Mouse (Mus musculus) midbrain, embryonic 12.5 days (tissue): ENCODE measurements around the gene Lpar4. TPM values are rescaled to one million over a fixed set of nuclear protein-coding genes. Genes with fewer than 3 reads are reported as not detected.

Experiments used
- ATAC-seq: fragments of 200-750 bp; cut with Nextera tagmentation; 2 replicates; pipeline ENCODE4 v1.8.0; 2017; ENCODE audit warnings: low read depth, moderate TSS enrichment, moderate library complexity; ENCODE audit not compliant: low FRiP score
- H3K27ac ChIP-seq: fragments of 300-500 bp; sonication (generic); replicated peaks from 2 replicates; pipeline ENCODE4 v1.5.1; 2016; ENCODE audit warnings: mild to moderate bottlenecking
- H3K27me3 ChIP-seq: fragments of 300-500 bp; sonication (generic); 2 replicates; pipeline ENCODE4 v1.6.1; 2016; ENCODE audit warnings: mild to moderate bottlenecking
- H3K36me3 ChIP-seq: fragments of 300-500 bp; sonication (generic); 2 replicates; pipeline ENCODE4 v1.6.1; 2016
- H3K4me1 ChIP-seq: fragments of 300-500 bp; sonication (generic); 2 replicates; pipeline ENCODE4 v1.6.1; 2016
- H3K4me2 ChIP-seq: fragments of 300-500 bp; sonication (generic); replicated peaks from 2 replicates; pipeline ENCODE4 v1.6.1; 2016; ENCODE audit warnings: mild to moderate bottlenecking, moderate library complexity
- H3K4me3 ChIP-seq: fragments of 300-500 bp; sonication (generic); 2 replicates; pipeline ENCODE4 v1.5.1; 2016; ENCODE audit warnings: mild to moderate bottlenecking
- H3K9ac ChIP-seq: fragments of 300-500 bp; sonication (generic); replicated peaks from 2 replicates; pipeline ENCODE4 v1.6.1; 2016; ENCODE audit warnings: mild to moderate bottlenecking, moderate library complexity
- H3K9me3 ChIP-seq: fragments of 300-500 bp; sonication (generic); 2 replicates; pipeline ENCODE4 v1.6.1; 2016; ENCODE audit warnings: mild to moderate bottlenecking
- WGBS: fragments of 180-500 bp; shearing (Covaris S2); methylation state at CpG from one replicate; pipeline ENCODE4 v1.1.7; 2016; 5-methylcytosine and 5-hydroxymethylcytosine counted together
- polyA plus RNA-seq: library from polyadenylated mRNA; unstranded; fragments of >200 nt; fragmentation: Nextera tagmentation; extraction: Ambion mirVana; gene quantifications from 2 replicates; pipeline ENCODE4 v1.2.1, GENCODE M21; 2016

Gene Lpar4
- polyA plus RNA-seq: 14.0 and 15.0 TPM in 2 replicates

DNA sequence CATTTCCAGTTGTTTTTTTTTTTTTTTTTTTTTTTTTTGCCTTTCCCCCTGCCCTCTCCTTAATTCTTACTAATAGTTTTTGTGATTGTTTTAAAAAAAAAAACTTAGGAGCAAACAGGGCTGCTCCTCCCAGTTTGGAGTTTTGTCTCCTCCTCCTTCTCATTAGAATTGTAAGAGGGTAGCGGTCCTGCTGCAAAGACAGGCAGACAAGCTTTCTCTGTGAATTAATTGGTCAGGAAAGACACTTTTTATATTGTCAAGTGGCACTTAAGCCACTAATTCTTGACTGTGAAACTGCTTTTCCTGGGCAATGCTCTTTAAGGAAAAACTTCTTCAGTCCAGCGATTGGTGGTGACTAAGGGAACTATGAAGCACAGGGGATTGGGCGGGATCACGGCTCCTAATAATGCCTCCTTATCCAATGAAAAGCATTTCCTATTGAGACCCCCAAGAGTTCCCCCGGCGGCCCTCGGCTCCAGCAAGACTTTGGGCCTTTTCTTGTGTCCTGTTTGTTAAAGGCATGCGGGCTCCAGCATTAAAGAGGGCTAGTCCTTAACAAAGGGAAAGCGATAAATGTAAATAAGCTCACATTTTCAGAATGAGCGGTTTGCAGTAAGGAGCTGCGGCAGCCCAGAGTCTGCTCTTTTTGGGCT, at the start of gene Lpar4:
TSS of gene Lpar4 (plus strand) at position 451 of the 653 bp plus-strand sequence.
- H3K4me1 ChIP-seq: no peaks in the 10 kb centered on the region
- no peak within 1 kb of the TSS for H3K9ac ChIP-seq
- H3K27me3 ChIP-seq: peaks cover 5% of the 10 kb centered on the region; the same call in 1 of the 2 replicates
- peak within 1 kb of the TSS; percentile 67 for H3K27ac ChIP-seq
- H3K4me3 ChIP-seq: peak within 1 kb of the TSS; percentile 43
- no peaks in the 10 kb centered on the region for H3K36me3 ChIP-seq
- peak; percentile 96 for ATAC-seq
- 21% methylated on average over 11 of the region's 11 CpGs for WGBS
- H3K4me2 ChIP-seq: peak within 1 kb of the TSS; percentile 46
- no peaks in the 10 kb centered on the region for H3K9me3 ChIP-seq

GRCm38 (mm10) chrX:106871426-106871825, 49.0 kb upstream of the Lpar4 start:
- Histone ChIP-seq H3K27me3 (no peaks in the 10 kb centered on the region), H3K9ac (no peak overlapping the region), H3K4me2 (no peak overlapping the region), H3K9me3 (no peaks in the 10 kb centered on the region), H3K27ac (no peak overlapping the region), H3K36me3 (no peaks in the 10 kb centered on the region), H3K4me3 (no peak overlapping the region), H3K4me1 (no peaks in the 10 kb centered on the region)
- 68% methylated on average over 3 of the region's 3 CpGs for WGBS
- no peak for ATAC-seq

GRCm38 (mm10) chrX:106871894-106872293, 48.5 kb upstream of the Lpar4 start:
- no peak overlapping the region for H3K9ac ChIP-seq
- no peaks in the 10 kb centered on the region for H3K36me3 ChIP-seq
- no peaks in the 10 kb centered on the region for H3K27me3 ChIP-seq
- H3K4me2 ChIP-seq: no peak overlapping the region
- H3K4me3 ChIP-seq: no peak overlapping the region
- no peak for ATAC-seq
- 46% methylated on average over 3 of the region's 3 CpGs for WGBS
- H3K9me3 ChIP-seq: no peaks in the 10 kb centered on the region
- no peak overlapping the region for H3K27ac ChIP-seq
- H3K4me1 ChIP-seq: no peaks in the 10 kb centered on the region

GRCm38 (mm10) chrX:106872315-106872714, 48.1 kb upstream of the Lpar4 start:
- H3K36me3 ChIP-seq: no peaks in the 10 kb centered on the region
- no peaks in the 10 kb centered on the region for H3K27me3 ChIP-seq
- H3K9me3 ChIP-seq: no peaks in the 10 kb centered on the region
- no peaks in the 10 kb centered on the region for H3K4me1 ChIP-seq
- no peak overlapping the region for H3K4me3 ChIP-seq
- WGBS: 61% methylated on average over 4 of the region's 4 CpGs
- H3K9ac ChIP-seq: no peak overlapping the region
- H3K4me2 ChIP-seq: no peak overlapping the region
- no peak for ATAC-seq
- no peak overlapping the region for H3K27ac ChIP-seq

DNA sequence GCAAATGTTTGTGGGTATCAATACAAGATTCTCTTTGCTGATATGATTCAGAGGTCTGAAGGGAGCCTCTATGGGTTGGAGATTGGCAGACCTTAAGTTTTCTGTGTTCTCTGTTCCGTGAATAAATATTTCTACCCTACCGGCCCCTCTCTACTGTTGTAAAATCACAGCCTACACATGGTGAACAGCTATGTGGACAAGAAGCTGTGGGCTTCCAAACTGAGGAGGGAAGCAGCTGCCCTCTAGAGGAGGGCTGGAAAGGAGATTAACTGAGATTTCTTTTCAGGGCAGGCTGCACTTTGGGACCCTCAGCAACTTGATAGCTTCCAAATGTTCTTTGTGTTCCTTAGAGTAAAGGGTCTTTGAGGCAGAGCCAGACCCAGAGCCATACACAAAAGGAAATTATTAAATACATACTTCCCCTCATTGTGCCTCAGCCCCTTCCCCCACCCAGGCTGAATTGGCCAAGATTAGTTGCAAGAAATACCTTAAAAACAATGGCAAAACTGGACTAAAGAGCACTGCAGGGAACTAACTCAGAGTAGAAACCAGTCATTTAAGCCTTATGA, 22.6 kb upstream of the Lpar4 start:
- Histone ChIP-seq H3K36me3 (no peaks in the 10 kb centered on the region), H3K4me3 (no peak overlapping the region), H3K27ac (no peak overlapping the region), H3K9me3 (no peaks in the 10 kb centered on the region), H3K4me2 (no peak overlapping the region), H3K4me1 (no peaks in the 10 kb centered on the region), H3K27me3 (0 out of 2 replicates have a peak, but pooled peaks cover 3% of the 10 kb centered on the region), H3K9ac (no peak overlapping the region)
- no peak for ATAC-seq
- WGBS: 77% methylated on average over 2 of the region's 2 CpGs

DNA sequence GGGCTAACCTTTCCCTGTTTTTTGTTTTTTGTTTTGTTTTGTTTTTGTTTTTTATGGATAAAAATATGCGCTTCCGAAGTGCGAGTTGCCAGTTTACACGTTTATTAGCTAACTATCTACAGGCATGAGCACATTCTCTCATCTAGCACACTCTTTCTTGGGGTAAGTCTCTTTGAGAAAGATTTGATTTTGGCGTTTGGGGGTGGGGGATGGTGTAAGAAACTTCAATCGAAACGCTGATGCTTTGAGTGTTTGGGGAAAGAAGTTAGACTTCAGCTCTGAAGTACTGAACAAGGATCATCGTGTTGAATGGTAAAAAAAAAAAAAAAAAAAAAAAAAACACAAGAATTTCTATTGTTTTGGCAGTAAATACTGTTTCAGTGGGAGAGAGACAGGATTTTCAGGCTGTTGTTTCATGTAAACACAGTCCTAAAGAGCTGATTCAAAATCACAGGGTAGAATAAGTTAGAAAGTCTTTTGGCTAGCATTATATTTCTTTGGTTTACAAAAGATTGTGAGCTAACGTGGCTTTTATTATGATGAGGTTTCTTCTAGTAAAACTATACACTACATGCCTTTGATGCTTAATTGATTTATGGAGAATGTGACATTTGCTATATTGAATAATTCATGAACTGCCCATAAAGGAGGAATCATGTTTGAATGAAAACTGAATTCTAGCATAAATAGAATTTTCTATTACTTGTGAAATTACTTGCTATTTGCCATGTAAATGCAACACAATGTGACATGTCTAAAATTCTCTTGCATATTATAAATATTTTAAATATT, 599 bp downstream of the Lpar4 start:
- Histone ChIP-seq H3K4me3 (peak overlapping the region; percentile 43), H3K9ac (no peak overlapping the region), H3K4me1 (no peaks in the 10 kb centered on the region), H3K36me3 (no peaks in the 10 kb centered on the region), H3K27me3 (peaks cover 5% of the 10 kb centered on the region), H3K27ac (peak overlapping the region; percentile 67), H3K9me3 (no peaks in the 10 kb centered on the region), H3K4me2 (peak overlapping the region; percentile 46)
- WGBS: 21% methylated on average over 9 of the region's 9 CpGs
- peak; percentile 54; the same call in 1 of the 2 replicates for ATAC-seq

- ATAC-seq: no peak
- Histone ChIP-seq H3K9ac (no peak overlapping the region), H3K27me3 (peaks cover 3% of the 10 kb centered on the region), H3K4me3 (no peak overlapping the region), H3K4me1 (no peaks in the 10 kb centered on the region), H3K9me3 (no peaks in the 10 kb centered on the region), H3K36me3 (no peaks in the 10 kb centered on the region), H3K4me2 (no peak overlapping the region), H3K27ac (no peak overlapping the region)
Measured at GRCm38 (mm10) chrX:106924572-106924971, 4.1 kb downstream of the Lpar4 start.

- Histone ChIP-seq H3K4me2 (no peak overlapping the region), H3K36me3 (no peaks in the 10 kb centered on the region), H3K4me1 (no peaks in the 10 kb centered on the region), H3K27me3 (0 out of 2 replicates have a peak, but pooled peaks cover 3% of the 10 kb centered on the region), H3K4me3 (no peak overlapping the region), H3K9ac (no peak overlapping the region), H3K27ac (no peak overlapping the region), H3K9me3 (no peaks in the 10 kb centered on the region)
- ATAC-seq: no peak
- WGBS: 72% methylated on average over 3 of the region's 3 CpGs
Measured at GRCm38 (mm10) chrX:106939326-106939725, 18.9 kb downstream of the Lpar4 start.

DNA sequence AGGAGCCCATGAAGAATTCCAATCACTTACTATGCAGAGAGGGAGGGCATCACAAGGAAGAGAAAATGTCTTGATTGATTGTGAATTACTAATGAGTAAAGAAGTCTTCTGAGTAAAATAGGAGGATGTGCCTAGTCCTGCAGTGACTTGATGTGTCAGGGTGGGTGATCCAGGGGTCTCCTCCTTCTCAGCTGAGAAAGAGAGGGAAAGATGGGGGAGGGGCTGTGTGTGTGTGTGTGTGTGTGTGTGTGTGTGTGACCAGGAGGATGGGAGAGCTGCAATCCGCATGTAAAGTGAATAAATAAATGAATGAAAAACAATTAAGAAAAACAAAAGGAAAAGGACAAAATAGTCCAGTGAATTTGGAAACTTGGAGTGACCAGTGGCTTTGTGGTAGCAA, 30.1 kb downstream of the Lpar4 start:
- H3K27me3 ChIP-seq: peaks cover 2% of the 10 kb centered on the region; the same call in 1 of the 2 replicates
- no peaks in the 10 kb centered on the region for H3K9me3 ChIP-seq
- no peaks in the 10 kb centered on the region for H3K36me3 ChIP-seq
- ATAC-seq: peak; percentile 62; the same call in 1 of the 2 replicates
- 31% methylated on average over 1 of the region's 1 CpGs for whole genome bisulfite sequencing
- no peak overlapping the region for H3K4me2 ChIP-seq
- H3K4me3 ChIP-seq: no peak overlapping the region
- H3K4me1 ChIP-seq: no peaks in the 10 kb centered on the region
- no peak overlapping the region for H3K27ac ChIP-seq
- H3K9ac ChIP-seq: no peak overlapping the region

DNA sequence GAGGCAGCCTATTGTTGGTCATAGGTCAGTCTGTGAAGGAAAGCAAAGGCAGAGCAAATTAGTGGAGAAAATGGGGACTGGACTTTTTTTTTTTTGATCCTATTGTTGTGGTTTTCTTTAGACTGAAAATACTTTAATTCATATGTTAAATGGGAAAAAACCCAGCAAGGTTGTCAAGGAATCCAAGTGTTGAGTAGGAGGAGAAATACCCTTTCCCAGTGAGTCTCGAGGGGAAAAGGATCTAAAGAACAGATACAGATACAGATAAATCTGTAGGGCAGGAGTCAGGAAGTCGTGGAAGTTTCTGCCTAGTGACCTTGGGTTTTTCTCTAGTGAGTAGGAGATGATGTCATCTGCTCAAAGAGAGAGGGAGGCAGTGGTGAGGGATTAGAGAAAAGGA, 30.6 kb downstream of the Lpar4 start:
- H3K9me3 ChIP-seq: no peaks in the 10 kb centered on the region
- H3K4me1 ChIP-seq: no peaks in the 10 kb centered on the region
- ATAC-seq: no peak
- H3K36me3 ChIP-seq: no peaks in the 10 kb centered on the region
- no peak overlapping the region for H3K4me2 ChIP-seq
- H3K27ac ChIP-seq: no peak overlapping the region
- no peak overlapping the region for H3K9ac ChIP-seq
- peaks cover 2% of the 10 kb centered on the region; the same call in 1 of the 2 replicates for H3K27me3 ChIP-seq
- no peak overlapping the region for H3K4me3 ChIP-seq
- 16% methylated on average over 2 of the region's 2 CpGs for WGBS

- WGBS: 65% methylated on average over 1 of the region's 1 CpGs
- H3K9ac ChIP-seq: no peak overlapping the region
- H3K4me3 ChIP-seq: no peak overlapping the region
- H3K4me2 ChIP-seq: no peak overlapping the region
- H3K36me3 ChIP-seq: no peaks in the 10 kb centered on the region
- H3K4me1 ChIP-seq: no peaks in the 10 kb centered on the region
- H3K27ac ChIP-seq: no peak overlapping the region
- no peak for ATAC-seq
- peaks cover 2% of the 10 kb centered on the region; the same call in 1 of the 2 replicates for H3K27me3 ChIP-seq
- no peaks in the 10 kb centered on the region for H3K9me3 ChIP-seq
Measured at GRCm38 (mm10) chrX:106953840-106954239, 33.4 kb downstream of the Lpar4 start.

GRCm38 (mm10) chrX:106962233-106962632, 41.8 kb downstream of the Lpar4 start:
- no peak for ATAC-seq
- WGBS: 71% methylated on average over 2 of the region's 2 CpGs
- H3K36me3 ChIP-seq: no peaks in the 10 kb centered on the region
- no peak overlapping the region for H3K4me2 ChIP-seq
- H3K4me1 ChIP-seq: no peaks in the 10 kb centered on the region
- no peaks in the 10 kb centered on the region for H3K9me3 ChIP-seq
- H3K27ac ChIP-seq: no peak overlapping the region
- H3K9ac ChIP-seq: no peak overlapping the region
- no peak overlapping the region for H3K4me3 ChIP-seq
- H3K27me3 ChIP-seq: no peaks in the 10 kb centered on the region
